Mouse (Mus musculus): ENCODE results near the gene Slc7a6.

The Slc7a6 gene

DNA sequence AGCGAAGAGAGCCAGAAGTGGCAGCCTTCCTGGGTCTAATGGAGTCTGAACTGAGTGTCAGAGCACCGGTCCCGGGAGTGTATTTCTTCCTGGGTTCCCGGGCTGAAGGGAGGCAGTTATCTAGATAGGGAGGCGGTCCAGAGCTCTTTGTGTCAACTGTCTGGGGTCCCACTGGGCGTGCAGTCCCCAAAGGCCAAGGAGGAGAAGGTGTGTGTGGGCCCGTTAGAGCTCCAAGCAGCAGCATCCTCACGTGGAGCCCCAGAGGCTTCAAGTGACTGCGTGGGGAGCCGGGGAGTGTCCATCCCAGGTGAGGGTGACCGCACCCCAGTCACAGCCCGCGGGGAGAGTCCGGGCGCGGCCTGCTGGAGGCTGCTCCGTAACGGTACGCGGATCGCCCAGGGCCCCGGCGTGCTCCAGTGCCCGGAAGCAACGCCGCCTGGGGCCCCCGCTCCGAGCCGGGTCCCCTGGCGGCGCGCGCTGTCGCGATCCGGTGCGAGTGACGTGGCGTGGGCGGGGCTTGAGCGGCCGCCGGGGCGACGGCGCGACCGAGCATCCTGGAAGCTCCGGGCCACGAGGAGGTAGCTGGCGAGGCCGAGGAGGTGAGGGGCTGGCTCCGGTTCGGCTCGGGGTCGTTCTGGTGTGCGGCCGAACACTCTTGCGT is at the start of gene Slc7a6:
Slc7a6 (plus strand) TSS at position 502 of the 661 bp plus-strand sequence.
- DNase-seq (ENCODE audit: low read depth, low spot score): peak; percentile 85

DNA sequence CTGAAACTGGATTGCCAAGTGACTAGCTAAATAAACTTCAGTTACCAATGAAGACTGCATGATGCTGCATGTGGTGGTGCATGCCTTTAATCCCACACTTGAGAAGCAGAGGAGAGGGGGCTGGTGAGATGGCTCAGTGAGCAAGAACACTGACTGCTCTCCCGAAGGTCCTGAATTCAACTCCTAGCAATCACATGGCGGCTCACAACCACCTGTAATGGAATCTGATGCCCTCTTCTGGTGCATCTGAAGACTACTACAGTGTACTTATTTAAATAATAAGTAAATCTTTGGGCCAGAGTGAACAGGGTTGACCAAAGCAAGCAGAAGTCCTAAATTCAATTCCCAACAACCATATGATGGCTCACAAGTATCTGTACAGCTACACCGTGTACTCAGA is 45.2 kb upstream of the Slc7a6 start:
- no peak for DNase-seq (ENCODE audit: low read depth, low spot score)

DNA sequence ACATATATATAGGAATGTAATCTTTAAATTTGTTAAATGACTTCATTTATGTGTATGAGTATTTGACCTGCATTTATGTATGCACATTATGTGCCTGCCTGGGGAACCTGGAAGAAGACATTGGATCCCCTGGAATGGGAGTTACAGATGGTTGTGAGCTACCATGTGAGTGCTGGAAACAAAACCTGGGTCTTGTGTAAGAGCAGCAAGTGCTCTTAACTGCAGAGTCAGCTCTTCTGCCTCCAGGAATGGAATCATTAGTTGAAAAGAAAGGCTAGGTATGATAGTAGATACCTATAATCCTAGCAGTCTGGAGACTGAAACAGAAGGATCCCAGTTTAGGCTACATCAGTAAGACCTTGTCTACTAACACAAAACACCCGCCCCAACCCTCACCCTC is 42.6 kb upstream of the Slc7a6 start:
- DNase-seq (ENCODE audit: low read depth, low spot score): no peak

DNA sequence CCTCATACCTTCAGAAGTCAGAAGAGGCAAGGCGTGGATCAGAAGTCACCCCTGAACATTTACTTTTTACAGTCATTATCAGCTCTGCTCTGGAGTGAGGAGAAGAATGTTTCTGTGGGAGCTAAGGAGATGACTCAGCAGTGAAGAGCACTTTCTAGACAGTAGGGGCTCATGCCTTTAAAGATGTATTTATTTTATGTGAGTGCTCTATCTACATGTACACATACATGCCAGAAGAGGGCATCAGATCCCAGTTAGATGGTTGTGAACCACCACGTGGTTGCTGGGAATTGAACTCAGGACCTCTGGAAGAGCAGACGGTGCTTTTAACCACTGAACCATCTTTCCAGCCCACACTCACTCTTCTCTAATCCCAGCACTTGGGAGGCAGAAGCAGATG is 41.6 kb upstream of the Slc7a6 start:
- DNase-seq (ENCODE audit: low read depth, low spot score): no peak

DNA sequence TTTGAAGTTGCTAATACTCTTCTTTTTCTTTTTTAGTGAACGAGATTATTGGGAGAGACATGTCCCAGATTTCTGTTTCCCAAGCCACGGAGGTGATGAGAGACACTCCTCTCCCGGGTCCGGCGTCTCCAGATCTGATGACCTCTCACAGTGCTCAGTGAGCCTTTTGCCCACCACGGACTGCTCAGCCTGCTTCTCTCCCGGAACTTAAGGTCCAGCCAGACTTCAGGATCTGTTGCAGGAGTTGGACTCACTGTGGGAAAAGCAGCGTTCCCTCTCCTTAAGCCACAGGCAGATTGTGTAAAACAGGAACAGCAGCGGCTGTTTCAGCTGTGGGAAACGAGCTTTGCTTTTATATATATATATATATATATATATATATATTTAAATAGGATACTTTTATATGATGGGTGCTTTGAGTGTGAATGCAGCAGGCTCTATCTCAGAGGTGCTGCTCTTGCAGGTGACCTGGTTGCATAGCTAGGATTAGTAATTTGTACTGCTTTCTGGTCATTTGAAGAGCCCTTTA is 40.7 kb upstream of the Slc7a6 start:
- DNase-seq (ENCODE audit: low read depth, low spot score): no peak

DNA sequence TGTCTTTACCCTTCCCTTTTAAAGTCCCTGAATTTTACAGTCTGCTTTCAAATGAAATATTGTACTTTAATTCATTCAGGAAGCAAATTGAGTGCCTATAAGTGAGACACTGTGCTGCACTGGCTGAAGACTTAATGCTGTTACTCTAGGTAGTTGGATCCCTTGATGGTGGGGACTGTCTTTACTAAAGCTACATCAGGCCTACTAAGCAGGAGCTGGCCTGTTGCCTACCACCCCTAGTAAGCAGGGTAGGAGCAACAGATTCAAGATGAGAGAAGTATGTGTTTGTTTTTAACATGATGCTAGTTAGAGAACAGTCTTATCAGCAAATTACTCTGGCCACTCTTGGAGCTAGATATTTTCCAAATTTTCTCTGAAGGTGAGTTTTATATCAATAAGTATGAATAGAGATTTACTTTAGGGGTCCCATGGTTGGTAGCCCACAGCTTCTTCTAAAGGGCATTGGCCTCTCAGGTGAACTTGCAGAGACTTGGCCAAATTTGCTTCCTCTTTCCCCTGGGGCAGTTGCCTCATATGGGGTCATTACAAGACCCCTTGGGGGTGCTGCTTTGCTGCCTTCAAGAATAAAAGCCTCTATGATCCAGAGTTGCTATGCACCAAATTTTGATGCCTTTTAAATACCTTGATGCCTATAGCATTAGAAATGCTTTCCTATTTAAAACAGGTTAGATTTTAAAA is 39.3 kb upstream of the Slc7a6 start:
- no peak for DNase-seq (ENCODE audit: low read depth, low spot score)

DNA sequence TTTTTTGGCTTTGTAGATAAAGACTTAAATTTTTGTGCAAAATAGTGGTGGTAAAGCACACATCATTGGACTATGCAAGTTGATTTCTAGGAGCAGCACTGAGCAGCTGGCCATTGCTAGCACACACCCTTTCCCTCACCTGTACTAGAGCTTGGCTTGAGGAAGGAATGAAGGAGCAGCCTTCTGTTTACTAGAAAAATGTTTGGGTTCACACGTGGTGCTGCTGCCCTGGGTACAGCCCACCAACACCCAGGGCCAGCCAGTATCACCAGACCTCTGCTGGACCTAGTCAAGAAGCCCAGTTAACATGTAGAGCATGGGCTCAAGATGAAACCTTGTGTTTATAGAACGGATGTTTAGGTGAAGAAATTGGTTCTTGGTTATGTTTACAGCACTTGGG is 38.7 kb upstream of the Slc7a6 start:
- DNase-seq (ENCODE audit: low read depth, low spot score): no peak

DNA sequence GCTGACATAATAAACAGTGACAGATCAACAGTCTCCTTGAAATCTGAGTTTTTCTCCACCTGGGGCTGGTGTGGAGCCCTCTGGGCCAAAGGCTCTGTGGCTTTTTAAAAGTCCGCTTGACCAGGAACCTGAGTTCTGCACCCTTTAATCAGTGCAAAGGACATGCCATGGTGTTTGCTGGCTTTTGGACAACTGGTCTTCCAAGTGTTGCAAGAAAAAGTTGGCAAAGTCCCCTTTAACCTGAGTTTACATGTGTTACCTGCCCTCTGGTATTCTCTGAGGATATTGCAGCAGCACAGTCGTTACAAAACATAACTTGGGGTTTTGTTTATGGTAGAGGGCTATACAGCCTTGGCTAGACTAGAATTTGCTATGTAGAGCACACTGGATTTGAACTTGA is 38.2 kb upstream of the Slc7a6 start:
- DNase-seq (ENCODE audit: low read depth, low spot score): no peak

DNA sequence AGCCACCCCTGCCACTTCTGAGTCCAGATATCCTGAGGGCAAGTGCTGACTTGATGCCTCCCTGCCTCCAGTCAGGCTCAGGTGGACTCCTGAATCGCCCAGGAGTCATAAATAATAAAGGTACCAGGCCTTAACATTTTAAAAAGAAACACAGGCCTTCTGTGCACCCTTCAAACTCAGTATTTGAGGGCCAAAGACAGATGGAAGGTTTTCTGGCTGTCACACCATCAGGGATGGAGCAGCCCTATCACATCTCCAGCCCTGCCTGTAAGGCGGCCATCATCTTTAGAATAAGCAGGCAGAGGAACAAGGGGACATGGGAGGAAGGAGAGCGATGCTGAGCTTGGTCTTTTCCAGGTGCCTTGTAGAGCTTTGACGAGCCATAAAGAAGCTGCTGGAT is 37.6 kb upstream of the Slc7a6 start:
- no peak for DNase-seq (ENCODE audit: low read depth, low spot score)

DNA sequence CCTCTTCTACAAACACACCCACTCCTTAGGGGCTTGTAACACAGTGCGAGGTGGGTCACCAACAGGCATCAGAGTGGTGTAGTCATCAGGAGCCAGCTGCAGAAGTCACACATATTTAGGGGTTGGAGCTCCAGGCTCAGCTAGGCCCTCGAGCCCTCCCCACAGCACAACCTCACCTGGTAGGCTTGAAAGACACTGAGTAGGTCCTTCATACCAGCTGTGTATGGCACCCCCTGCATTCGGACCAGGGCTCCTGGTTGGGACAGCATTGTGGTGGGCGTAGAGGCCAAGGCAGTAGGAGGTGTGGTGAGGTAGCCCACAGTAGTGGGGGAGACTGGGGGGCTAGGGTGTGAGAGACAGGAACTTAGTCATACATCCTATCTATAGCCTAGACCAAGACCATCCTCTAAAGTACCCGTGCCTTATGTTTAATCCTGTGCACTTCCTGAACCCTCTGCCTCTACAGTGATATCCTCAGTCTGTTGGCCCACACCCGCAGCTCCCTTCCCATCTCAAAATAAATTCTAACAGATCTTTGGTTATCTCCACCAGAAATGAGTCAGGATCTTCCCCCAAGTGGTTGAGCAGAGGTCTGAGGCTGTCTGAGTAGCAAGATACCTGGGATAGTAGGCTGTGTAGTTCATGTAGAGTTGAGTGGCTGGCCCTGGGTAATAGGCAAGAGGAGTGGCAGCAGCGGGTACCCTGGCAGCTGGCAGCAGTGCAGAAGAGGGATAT is 37.0 kb upstream of the Slc7a6 start:
- DNase-seq (ENCODE audit: low read depth, low spot score): no peak

DNA sequence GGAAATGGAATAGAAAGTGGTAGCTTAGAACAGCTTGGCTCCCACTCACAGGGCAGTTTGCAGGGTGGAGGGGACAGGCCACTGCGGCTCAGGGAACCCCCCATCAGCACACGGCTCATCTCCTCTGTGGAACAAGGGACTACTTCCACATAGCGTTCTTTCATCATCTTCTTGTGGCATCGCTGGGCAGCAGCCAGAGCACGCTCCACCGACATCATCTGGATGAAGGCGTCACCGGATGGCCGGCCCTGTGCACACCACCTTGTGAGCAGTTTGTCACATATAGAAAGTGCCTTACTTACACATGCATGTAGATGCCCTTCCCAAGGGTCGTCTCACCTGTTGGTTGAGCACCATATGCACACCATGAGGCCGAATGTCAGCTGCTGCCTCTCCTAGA is 36.3 kb upstream of the Slc7a6 start:
- no peak for DNase-seq (ENCODE audit: low read depth, low spot score)

DNA sequence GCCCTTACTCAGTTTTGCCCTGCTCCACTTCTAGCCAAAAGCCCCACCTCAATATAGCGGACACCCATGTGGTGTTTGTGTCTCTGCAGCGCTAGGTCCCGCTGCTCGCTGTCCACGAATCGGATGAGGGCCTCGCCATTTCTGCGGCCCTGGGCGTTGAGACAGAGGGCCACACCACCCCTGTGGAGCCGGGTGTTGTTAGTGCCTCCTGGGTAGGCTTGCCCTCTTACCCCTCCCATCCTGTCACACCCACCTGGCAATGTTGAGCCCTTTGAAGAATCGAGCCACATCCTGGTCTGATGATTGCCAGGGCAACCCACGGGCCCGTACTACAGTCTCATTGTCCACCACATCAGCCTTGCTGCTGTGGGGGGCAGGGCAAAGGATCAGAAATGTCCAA is 35.1 kb upstream of the Slc7a6 start:
- DNase-seq (ENCODE audit: low read depth, low spot score): no peak

DNA sequence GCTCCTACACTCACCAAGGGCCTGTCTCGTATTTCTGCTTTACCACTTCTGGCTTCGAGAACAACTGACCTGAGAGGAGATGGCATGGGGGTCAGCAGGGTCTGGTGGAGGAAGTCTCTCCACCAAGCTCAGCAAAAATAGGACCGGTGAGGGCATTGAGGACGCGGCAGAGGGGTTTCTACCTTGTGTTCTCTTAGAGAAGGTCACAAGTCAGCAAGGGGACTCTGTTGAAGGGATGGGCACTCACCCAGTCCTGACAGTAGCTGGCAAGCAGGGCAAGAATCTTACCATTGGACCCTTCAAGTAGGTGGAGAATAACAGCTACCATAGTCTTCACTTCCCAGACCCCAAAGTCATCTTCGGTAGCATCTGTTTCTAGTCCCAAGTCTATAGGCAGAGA is 34.7 kb upstream of the Slc7a6 start:
- no peak for DNase-seq (ENCODE audit: low read depth, low spot score)

DNA sequence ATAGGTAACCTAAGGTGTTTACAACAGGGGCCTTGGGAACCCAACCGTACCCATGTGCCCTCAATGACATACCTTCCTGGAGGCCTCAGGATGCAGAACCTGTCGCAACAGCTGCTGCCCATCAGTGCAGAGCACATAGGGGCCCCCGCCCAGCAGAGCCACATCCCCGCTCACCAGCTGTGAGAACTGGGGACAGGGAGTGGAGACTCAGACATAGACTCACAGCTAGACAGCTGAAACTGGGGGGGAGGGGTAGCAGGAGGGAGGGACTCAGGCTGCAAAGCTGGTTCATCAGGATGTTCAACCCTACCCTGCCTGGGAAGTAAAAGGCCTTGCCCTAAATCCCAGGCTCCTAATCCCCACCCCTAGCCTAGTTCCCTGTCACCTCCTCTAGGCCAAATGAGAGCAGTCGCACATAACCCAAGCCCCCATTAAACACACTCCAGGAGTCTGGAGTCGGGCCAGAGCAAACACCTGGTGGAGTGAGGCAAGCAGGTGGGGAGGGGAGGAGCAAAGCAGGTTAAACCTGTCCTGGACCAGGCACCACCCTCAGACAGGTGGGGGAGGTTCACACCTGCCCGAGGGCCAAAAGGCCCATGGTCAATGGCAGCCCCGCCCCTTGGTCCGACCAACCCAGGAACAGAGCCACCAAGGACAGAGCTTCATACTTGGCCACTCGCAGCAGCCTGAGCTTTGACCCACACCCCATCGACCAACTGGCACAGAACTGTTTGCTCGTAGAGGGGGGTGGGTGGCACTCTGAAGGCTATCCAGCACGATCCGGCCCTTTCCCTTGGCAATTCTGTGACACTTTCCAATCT is 33.7 kb upstream of the Slc7a6 start:
- DNase-seq (ENCODE audit: low read depth, low spot score): peak; percentile 23

DNA sequence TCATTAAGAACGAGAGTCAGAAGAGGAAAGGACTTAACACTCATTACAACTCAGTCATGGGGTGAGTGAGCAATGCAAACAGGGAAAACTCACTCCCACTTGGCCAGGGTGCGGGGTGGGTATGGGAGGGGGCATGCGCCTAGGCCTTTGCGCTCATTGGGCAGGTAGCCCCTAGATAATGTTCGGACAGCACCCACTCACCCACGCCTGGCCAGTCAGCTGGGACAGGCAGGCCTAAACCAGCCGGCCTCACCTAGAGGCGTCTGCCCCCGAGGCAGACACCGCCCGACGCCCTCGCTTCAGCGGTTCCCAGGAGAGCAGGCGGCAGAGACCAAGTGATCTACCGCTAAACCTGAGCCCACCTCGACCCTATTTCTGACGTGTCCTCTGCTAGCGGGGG is 33.0 kb upstream of the Slc7a6 start:
- no peak for DNase-seq (ENCODE audit: low read depth, low spot score)

DNA sequence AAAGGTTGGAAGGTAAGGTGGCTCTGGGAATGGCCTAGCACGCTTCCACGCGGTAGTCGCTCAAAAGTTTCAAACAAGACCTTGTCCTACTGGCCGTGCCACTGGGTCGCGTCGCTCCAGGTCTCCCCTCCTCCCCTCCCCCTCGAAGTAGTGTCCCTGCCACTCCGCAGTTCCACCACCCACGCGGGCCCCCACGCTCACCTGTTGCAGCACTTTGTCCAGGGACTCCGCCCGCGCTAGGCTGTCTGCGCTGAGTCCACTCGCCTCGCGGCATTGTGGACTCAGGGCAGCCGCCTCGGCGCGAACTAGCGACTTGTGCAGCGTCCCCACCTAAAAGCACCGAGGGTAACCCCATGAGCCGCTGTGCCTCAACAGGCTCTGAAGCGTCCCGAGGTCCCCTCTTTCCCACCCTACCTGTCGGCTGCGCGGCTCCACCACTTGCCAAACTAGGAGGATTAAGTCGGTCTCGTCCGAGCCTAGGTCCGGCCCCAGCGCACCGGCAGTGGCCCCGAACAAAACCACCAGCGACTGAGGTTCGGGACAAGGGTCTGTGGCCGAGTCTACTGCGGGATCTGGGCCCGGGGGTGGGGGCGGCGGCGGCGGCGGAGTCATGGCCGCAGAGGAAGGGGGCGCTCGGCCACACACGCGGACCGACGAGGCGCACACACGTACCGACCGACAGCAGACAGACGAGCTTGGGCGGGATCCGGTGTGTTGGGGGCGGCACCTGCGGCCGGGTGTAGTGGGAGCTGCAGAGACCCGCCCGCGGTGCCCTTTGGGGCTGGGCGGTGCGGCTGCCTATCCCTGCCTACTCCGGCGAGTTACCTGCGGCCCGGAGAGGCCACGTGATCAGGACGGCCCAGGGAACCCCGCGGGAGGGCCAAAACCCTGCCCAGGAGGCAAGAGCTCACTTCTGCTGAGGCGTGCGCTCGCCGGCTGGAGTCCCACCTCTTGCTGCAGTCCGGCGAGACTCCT is 32.2 kb upstream of the Slc7a6 start, which contains the start of gene Esrp2:
Esrp2 (minus strand) TSS at position 819 of the 975 bp plus-strand sequence.
- peak; percentile 32 for DNase-seq (ENCODE audit: low read depth, low spot score)

DNA sequence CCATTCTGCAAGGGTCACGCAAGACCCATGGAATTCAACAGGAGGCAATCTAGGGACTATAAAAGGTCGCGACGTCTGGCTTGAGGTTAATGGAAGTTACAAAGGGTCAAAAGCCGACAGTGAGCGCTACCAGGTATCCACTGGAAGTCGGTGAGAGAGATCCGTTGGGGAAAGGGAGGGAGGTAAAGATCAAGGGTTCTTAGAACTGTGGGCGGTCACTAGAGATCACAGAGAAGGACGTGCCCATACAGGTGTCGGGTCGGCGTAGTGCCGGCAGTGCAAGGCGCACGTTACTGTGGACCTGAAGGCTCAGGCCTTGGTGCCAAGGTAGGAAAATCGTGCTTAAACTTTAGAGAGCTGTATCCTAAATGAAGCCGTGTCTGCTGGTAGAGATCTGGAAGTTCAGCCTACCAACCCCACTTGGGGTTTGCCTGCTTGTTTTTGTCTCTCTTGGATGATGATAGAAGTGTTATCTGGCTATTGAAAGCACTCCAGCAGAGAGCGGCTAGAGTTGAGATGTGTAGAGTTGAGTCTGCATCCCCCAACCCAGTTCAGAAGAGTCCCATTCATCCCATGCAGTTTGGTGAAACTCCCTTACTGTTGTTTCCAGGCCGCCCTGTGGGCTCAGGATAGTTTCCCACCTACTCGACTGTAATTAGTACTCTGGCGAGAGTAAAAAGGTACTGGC is 31.3 kb upstream of the Slc7a6 start:
- DNase-seq (ENCODE audit: low read depth, low spot score): no peak

DNA sequence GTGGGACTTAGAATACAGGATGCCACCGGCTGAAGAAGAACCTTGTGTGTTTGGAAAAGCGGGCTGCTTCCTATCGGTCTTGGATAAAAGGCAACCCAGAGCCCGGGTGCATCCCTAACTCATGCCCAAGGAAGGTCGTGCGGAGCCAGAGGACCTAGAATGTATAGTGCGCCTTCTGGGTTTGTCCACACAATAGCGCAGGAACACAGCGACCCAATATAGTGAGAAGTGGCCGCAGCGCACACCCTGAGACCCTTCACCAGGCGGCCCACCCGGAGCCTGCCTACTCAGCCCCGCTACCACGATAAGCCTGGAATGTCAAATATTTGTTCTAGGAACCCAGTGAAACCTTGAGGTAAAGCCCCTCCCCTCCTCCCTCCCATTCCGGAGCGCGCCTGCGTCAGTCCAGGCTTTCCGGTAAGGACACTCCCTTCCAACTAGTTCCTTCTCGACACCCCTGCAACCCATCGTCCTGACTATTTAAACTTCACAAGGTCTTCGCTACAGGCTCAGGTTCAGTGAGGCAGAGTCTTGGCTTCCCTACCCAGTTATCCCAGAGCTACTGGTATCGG is 30.7 kb upstream of the Slc7a6 start:
- DNase-seq (ENCODE audit: low read depth, low spot score): peak; percentile 78

DNA sequence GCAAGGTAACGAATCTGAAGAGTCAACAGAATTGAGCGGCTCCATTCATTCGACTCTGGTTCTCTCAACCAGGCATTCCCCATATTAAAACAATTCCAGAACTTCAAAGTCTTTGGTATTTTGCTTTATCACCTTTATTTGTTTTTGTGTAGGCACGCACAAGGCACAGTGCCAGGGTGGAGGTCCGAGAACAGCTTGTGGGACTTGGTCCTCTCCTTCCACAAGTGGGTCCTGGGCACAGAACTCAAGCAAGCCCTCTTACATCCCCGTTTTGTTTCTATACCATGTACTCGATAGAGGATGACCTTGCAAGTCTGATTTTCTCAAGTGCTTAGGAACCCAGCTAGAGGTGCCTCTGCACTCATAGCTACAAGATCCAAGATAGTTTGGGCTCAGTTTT is 30.0 kb upstream of the Slc7a6 start:
- no peak for DNase-seq (ENCODE audit: low read depth, low spot score)

DNA sequence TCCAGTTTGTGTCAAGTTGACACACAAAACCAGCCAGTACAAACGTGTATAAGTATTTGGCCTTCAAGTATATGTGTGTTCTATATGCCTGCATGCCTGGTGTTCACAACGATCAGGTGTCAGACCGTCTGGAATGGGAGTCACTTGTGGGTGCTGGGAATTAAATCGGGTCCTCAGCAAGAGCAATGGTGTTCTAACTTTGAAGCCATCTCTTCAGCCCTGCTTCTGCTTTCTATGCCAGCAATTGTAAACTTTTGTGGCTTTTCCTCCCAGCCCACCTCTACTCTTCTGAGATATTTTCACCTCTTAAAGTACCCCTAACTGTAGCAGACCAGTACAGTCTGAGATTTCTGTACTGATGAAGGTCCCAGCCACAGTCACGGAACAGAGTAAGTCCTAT is 28.5 kb upstream of the Slc7a6 start:
- no peak for DNase-seq (ENCODE audit: low read depth, low spot score)

Data from mesoderm, embryonic 11.5 days (tissue).